Mouse (Mus musculus) embryo, embryonic 11 days (tissue): ENCODE measurements around the gene Cers3.
A peak's percentile ranks its signal among the peaks of the same experiment; 100 is the strongest.

Experiments used
- DNase-seq: peaks from one replicate; pipeline ENCODE4 v3.0.0-alpha.2; 2015

The Cers3 gene

DNA sequence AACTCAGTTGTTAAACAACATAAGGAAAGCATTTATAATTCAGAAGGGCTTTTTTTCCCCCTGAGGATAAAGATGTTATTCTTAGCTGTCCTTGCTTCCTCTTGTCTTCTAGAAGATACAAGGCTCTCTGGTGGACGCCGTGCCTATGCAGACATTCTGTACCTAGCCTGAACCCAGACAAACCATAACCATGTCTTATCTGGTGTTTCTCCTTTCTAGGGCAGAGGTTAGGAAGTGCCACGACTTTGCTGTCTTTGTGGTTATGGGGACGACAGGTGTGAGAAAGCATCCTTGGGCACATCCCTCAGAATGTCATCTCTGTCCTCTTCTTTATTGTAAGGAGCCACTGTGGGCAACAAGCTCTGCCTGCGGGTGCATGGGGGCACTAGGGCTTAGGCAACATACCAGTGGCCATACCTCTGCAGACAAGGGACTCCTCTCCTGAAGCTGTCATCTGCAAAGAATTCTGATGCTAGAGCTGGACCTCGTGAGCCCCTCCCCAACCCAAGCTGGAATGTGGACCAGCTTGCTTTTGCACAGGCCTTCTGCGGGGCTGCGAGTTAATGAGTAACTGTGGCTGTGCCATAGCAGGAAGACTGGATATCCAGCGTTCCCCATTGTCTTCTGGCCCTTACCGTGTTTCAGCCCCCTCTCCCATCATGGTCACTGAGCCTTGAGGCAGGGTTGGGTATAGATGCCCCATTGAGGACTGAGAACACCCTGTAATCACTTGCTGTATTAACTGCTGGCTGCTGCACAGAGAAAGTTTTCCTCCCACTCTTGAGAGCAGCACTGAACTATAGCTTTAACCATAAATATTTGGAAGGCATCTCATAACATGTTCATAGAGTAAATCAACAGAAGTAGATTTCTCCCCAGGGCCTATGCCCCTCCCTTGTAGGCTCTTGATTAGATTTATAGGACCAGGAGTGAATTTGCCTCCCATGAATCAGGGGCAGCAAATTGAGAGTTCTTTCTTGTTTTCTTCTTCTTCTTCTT is 36.9 kb downstream of the Cers3 start:
- DNase-seq = no peak

DNA sequence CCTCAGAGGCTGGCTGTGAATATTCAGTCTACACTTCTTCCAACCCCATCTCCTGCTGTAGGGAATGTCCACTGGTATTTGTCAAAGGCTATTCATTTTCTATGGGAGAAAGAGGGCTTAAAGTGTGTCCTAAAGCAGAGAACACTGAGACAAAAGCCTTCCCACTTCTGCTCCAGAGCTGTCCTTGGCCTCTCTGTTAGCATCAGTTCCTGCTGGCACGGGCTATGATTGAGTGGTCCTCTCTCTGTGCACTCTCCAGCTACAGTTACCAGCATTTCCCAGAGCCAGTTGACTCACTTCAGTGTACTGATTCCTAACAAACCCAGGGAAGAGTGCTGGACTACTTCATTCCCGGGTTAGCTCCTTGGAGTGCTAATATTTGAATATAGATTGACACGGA is 43.2 kb downstream of the Cers3 start:
- no peak for DNase-seq

DNA sequence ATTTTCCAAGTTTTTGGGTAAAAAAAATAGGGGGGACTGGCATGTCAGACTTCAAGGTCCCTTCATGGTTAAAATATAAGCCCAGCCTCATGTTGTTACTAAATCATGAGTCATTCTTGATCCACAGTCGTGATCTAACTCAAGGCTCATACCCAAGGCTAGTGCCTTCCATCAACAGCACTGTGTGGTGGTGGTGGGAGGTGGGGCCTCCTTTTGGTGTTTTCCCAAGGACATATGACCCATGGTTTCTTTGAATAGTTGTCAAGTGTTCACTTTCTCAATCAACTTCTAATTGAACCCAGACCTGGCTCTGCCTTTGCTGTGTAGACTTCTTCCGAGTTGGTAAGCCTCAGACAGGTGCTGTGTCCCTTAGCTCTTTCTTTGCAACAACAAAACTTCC is 44.5 kb downstream of the Cers3 start:
- DNase-seq = no peak

DNA sequence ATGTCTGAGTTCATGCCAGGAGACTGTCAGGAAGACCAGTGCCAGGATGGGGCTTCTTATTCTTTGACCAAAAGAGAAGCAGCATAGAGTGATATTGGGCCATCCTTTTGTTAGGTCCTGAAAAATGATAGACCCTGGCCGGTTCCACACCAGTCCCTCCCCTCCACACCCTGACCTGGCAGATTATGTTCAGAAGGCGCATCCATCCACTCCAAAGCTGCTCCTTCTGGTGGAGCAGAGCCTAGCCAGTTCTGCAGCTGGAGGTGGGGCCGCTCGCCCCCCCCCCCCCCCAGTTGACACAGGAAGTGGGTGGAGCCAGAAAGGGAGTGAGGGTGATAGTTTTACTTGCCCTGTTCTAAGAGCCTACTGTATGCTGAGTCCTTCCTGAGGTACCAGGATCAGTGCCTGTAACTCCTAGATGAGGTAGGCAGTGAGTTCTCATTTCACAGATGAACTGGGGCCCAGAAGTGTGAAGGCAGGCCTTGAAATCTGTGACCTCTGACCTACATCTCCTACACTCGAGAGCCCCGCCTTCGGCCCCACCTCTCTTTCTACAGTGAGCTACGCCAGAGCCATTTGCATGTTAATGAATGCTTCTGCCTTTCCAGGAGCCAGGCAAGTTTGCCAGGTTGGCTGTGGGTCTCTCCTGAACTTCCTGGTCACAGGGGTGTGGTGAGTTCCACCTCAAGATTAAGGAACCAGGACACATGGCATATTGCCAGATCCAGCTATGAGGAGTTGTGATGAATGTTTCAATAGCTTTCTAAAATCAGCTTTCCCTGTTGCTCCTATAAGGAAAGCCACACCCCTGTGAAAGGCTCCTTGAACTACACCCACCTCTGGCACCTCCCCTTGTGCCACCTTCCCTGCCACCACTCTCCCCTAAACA is 46.8 kb downstream of the Cers3 start:
- DNase-seq = peak; percentile 28

DNA sequence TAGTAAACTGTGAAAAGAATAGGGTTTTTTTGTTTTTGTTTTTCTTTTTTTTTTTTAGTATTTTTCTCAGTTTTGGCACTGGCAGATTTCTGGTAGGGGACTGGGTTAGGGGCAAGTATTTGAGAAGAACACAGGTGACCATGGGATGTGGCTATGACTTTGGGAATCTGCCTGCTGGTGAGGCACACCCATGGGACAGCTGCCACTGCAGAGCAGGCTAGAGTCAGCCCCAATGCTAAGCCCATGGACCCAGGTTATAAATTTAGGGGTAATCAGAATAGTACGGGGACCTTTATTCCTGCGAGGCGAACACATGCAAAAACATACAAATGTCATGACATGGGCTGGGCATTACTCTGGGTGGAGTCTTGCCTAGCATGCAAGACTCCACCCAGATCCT is 47.7 kb downstream of the Cers3 start:
- no peak for DNase-seq

DNA sequence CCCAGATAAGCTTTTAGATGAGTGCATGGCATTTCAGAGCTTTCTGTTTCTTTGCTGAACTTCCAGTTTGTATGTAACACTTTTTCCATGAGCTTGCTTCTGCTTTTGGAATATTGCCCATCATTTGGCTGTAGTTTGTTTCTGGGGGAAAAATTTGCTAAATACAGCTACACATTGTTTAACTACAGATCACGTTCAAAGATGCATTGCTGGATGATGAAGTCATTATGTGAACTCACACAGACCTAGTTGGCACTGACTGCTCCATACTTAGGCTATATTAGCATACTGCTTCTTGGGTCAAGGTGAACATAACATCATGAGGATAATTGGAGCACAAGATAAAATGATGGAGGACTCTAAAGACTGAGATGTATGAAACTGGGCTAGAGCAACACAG is 53.6 kb downstream of the Cers3 start:
- no peak for DNase-seq

DNA sequence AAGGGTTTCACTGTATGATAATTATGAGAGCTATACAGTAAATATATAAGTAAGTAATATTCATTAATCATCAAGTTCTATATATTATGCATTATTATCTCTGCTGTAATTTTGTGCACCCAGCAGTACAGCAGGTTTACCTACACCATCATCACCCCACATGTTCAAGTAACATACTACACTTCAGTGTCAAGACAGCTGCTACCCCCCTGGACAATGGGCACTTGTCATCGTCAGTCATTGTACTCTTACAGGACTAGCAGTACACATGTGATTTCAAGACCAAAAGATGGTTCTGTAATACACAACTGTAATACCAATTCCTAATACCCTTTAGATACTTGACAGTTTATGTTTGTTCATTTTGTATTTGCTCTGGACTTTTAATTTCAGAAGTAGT is 54.0 kb downstream of the Cers3 start:
- DNase-seq = no peak

DNA sequence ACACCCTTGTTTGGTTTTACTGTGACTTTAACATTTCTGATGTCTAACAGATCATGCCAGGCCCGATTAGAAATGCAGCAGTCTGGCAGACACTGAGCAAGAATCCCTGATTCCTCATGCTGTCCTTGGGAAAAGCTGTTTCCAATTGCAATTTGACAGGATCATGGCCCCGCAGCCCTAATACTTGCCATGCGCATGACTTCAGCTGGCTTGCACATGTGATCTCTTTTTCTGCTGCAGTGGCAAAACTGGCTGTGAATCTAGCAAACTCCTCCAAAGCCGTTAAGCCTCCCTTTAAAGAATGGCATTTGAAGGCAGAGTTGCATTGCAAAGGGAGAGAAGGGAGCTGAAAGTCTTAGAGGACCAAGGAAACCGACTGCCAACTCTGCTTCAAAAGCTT is 55.5 kb downstream of the Cers3 start:
- peak; percentile 69 for DNase-seq

DNA sequence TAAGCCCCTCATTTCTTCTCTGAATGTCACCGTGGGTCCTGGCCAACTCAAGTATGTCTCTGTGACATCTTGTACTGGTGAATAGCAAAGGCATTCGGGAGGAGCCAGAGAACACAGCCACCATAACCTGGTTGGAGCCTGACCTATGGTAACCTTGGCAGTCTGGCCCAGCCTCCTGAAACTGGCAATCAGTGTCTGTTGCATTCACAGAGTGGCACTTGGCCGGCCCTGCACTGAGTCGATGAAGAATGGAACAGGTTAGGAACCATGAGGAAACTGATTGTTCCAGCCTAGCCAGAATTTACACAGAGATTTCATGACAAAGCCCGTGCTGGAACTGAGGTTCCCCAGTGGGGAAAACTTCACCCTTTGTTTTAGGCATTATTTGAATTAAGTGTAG is 57.5 kb downstream of the Cers3 start:
- DNase-seq = no peak

DNA sequence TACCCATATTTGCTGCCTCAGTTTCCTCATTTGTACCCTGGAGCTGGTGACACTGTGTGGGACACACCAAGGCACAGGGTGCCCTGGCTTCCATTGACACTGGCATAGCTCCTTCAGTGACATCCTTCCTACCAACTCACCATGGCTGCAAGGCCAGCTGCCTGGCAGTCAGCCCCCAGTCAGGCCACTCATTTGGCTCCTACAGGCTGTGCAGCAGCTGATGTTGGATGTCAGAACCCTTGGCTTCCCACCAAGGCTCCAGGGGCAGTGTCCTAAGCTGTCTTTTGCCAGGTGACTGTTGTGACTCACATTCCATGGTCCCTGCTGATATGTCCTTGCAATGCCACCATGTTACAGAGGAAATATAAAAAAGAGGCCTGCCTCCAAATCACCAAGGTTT is 58.5 kb downstream of the Cers3 start:
- no peak for DNase-seq

DNA sequence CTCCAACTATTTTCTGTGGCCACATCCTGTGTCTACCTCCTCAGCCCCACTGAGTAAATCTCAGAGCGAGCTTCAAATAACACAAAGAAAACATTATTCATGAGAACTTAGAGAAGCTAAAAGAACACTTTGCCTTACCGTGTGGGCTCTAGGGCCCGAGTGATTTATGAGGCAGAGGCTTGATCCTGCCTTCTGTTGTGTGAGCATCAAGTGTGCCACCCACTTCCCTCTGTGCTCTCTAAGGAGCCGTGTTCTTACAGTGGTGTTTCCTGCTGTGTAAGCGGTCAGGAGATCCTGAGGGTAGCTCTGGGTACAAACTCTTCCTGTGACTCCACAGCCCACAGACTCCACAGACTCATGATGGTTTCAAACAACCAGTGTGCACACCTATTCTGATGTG is 60.5 kb downstream of the Cers3 start:
- DNase-seq = peak; percentile 35

DNA sequence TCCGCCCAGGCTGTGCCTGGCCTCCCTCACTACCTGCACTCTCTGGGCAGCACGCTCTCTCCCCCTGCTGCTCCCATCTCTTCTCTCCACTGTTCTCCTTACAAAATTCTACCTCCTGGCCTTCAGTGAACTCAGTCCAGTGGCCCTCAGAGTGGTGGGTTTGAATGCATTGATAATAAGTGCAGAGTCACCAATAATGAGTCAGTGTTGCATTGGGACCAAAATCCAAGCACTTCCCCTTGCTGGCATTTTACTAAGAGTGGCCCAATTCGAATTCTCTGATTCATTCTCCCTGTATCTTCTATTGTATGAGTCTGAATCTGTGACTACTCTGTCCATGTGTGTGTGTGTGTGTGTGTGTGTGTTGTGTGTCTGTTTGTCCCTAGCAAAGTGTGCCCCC is 63.5 kb downstream of the Cers3 start:
- no peak for DNase-seq

DNA sequence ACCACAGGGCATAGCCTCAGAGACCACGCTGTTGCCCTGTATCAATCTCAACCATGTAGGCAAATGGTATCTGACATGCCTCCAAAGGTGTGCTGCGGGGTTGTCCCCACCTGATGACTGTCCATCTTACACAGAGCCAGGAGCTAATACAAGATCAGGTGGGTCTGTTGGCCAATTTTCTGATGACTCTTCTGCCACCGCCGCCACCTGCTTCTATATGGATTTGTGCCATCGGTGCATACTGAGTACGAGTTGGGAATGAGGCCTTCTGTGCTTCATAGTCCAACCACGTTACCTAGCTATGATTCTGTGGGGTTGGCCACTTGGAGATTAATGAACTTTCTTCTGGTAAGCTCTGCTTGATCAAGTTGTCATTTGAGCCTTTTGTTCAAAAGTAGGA is 67.1 kb downstream of the Cers3 start:
- no peak for DNase-seq

DNA sequence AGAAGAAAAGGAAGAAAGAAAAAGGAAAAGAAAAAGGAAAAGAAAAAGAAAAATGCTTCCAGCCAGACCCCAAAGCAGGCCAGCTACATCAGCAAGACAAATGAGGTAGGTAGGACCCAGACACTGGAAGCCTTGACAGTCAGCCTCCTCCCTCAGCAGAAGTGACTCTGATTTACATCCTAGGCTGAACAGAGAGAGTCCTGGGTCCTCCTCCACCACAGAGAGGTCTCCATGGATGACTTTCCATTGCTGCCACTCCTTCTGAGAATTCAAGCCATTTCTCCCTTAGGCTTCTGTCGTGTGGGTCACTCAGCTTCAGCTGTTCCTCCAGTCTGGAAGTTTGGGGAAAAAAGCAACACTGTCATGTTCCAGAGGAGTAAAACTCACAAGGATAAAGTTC is 68.0 kb downstream of the Cers3 start:
- no peak for DNase-seq

DNA sequence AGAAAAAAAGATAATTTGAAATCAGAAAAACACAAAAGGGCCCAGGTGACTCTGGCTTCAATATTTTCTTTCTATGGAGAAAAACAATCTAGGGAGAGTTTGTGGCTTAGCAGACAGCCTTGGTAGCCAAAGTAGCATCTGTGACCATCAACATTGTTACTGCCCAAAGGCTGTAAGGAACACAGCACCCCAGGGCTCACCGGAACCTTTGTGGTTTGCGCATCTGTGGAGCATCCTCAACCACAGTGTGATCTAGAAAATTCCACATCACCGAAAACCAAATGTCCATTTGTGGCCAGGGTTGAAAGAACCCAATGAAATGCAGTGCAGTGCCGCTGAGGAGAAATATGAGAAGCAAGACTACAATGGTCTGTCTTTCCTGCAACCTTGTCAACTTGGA is 69.0 kb downstream of the Cers3 start:
- DNase-seq = no peak

DNA sequence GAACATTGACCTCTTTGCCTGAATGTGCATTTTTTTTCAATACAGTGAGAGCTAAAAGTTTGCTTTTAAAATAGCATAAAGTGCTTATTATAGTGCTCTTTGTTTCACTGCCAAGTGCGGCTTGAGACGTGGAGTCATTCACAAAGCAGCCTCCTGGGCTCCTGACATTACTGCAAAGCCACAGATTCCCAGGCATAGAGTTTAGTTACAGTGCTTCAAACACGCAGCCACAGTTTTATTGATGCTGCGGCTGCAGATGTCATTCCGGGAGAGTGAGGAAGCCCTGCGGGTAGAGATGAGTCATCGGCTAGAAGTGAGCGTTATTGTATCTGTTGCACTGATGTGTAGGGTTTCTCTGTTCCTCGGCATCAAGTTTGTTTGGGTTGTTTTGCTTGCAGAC is 69.4 kb downstream of the Cers3 start:
- no peak for DNase-seq

DNA sequence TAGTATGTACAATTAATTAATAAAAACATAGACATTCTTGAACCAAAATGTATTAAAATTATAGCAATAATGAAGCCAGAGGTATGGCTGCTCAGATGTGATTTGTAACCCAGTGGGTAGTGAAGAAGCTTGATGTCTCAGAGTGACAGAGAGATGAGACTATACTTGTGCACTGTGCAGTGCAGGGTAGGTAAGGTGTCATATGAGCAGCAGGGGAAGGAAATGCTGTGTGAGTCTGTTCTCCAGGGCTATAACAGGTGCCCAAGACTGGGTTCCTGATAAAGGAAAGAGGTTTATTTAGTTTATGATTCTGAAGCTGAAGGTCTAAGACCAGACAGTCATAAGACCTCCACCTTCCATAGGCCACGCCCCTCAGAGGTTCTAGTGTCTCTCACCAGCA is 69.9 kb downstream of the Cers3 start:
- DNase-seq = no peak

DNA sequence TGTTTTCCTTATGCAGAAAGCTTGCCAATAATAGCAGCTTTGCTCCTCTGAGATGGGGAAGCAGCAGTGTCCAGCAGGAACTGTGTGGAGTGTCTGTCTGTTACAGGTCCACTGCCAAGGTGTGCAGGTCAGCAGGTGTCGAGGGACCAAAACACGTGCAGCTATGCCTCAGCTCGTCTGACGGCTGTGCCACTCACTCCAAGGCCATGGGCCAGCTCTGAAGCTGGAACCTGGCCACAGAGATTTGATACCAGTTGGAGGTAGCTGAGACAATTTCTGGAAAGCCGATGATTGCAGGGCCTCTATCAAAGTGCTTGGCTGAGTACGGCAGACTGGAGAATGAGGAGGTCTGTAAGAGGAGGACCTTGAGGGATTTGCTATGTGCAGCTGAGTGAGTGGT is 72.2 kb downstream of the Cers3 start:
- DNase-seq = no peak

DNA sequence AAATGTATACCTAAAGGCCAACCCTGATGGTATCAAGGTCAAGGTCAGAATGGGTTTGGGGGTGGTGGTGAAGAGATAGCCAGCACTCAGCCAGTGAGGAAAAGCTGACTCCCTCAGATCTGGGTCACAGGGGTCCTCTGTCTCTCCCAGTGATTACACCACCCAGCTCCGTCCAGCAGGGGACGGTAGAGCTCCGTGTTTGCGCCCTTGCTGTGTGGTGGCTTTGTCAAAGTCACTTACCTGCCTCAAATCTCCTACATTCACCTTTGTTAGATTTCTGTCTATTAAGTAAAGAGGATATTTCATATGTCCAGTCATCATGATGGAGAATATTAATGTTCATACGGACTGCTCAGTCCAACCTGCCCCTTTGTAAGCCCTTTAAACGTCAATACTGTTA is 76.7 kb downstream of the Cers3 start:
- peak; percentile 55 for DNase-seq

DNA sequence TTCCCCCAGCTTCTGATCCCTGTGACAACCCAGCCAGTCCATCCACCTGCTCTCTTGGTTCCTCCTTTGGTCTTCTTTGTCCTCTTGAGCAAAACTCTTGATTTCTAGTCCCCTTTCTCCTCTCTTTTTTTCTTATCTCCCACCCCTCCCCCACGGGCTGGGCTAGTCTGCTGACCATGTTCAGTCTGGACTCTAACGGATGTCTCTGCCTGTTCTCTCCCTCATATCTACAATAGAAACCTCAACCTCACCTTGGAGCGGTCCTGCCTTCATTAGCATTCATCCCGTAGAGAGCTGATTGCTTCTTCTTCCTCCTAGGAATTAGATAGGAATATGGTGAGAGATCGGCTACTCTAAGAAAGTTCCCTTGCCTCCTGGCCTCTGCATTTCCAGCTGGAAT is 87.5 kb downstream of the Cers3 start:
- no peak for DNase-seq

DNA sequence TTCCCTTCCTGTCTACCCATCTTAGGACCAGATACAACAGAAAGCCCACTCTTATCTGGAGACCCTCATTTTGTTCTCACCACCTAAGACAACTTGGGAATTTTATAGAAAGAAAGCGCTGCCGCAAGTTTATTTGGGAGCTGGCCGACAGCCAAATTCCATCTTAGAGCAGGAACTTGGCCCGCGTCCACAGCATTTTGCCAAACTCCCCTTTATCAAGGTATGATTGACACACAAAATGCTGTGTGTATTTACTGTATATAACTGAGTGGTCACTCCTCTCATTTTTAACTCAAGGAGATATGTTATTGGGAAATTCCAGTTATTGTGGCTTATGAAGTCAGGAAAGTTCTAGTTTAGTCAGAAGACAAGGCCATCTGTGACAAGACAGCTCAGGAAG is 88.0 kb downstream of the Cers3 start:
- DNase-seq = no peak

DNA sequence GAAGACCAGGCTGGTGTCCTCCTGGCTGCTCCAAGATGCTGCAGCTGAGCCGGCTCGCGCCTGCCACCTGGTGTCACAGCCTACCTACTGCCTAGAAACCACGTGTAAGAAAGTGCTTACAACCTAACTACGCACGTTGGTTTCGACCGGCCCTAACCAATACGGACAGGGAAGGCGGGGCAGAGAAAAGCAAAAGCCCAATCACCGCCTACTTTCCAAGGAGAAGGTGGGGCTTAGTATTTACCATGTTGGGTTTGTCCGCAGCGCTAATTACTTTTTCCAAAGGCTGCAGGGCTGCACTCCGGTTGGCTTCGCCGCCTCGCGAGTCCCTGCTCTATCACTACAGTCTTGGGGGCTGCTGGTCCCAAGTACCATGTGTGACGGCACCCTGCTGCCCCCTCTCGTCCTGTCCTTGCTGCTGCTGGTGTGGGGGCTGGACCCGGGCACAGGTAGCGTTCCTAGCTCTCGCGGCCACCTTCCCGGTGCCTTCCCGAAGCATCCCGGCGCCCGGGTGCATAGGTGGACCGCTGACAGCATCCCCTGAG is 96.2 kb downstream of the Cers3 start, which contains the start of gene Adamts17:
Gene Adamts17 (plus strand): TSS at position 273 of the 545 bp plus-strand sequence.
- peak; percentile 96 for DNase-seq

DNA sequence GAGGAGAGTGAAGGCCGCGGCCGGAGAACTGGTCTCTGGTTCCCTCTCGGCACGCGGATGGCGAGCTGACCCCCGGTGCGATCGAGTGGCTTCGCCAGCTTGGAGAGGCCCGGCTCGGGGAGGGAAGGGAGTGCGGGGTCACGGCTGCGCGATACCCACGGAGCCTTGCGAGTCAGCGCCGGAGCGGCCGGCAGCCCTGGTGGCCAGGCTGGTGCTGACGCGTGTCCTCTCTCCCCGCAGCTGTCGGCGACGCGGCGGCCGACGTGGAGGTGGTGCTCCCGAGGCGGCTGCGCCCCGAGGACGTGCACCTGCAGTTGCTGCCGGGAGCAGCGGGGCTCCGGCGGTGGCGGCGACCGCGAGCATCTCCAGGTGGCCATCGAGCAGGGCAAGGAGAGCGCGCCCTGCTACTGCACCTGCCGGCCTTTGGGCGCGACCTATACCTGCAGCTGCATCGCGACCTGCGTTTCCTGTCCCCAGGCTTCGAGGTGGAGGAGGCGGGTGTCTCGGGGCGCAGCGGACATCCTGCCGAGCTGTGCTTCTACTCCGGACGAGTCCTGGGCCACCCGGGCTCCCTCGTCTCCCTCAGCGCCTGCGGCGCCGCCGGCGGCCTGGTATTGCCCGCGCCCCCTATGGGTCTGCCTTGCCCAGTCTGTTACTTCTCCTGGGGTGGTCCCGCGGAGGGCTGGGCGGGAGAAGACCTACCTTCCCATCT is 96.9 kb downstream of the Cers3 start:
- peak; percentile 70 for DNase-seq
